Mouse (Mus musculus) MEL (cell line): ENCODE results near the gene Tmie.

Experiments
- CTCF ChIP-seq, 3 experiments: IDR thresholded peaks in 2 of 3; conservative IDR thresholded peaks in 1 of 3; 2 replicates each; pipeline ENCODE4 v1.5.1; 2011 to 2012; ENCODE audit warnings: low read length in 3 of 3, low read depth in 2 of 3, mild to moderate bottlenecking in 2 of 3, improper control_type of control experiment in 1 of 3, inconsistent platforms in 1 of 3, mixed read lengths in 1 of 3, moderate library complexity in 1 of 3; ENCODE audit not compliant: control insufficient read depth in 1 of 3, insufficient read depth in 1 of 3, poor library complexity in 1 of 3, severe bottlenecking in 1 of 3
- MAFK ChIP-seq: IDR thresholded peaks from 2 replicates; pipeline ENCODE4 v1.6.1; 2011; ENCODE audit warnings: low read depth, mild to moderate bottlenecking, low read length, improper control_type of control experiment, borderline replicate concordance
- MEF2A ChIP-seq: IDR thresholded peaks from 2 replicates; pipeline ENCODE4 v1.6.1; 2014; ENCODE audit warnings: low read depth, mild to moderate bottlenecking, inconsistent platforms, low read length, improper control_type of control experiment; ENCODE audit not compliant: poor library complexity, insufficient replicate concordance, severe bottlenecking; ENCODE audit errors: extremely low read depth
- POLR2A ChIP-seq, 2 experiments: IDR thresholded peaks; 2 replicates each; pipeline ENCODE4 v1.6.1; 2011 to 2012; ENCODE audit warnings: low read length in 2 of 2, mild to moderate bottlenecking in 2 of 2, control low read depth in 1 of 2, improper control_type of control experiment in 1 of 2, low read depth in 1 of 2, moderate library complexity in 1 of 2; ENCODE audit not compliant: control insufficient read depth in 1 of 2, insufficient read depth in 1 of 2, poor library complexity in 1 of 2
- ZMIZ1 ChIP-seq: IDR thresholded peaks from 2 replicates; pipeline ENCODE4 v1.6.1; 2012; ENCODE audit warnings: low read depth, mild to moderate bottlenecking, inconsistent platforms, low read length, improper control_type of control experiment, moderate library complexity

DNA sequence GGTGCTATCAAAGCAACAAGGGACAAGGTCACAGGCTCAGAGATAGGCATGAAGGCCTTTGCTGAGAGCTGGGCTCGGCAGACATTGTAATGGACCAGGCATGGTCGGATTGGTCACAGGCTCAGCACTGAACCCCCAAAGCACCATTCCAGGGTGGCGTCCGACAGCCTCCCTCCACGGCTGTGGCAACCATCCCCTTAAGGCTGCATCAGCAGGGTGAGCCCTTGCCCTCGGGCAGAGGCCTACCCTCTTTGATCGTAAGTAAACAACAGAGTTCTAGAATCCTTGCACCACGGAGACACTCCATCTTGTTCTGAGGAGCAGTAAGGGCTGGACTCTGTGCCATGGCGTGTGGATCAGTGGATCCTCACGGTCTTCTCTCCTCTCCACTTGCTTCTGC, 35.7 kb downstream of the Tmie start, which contains the start of gene Prss46:
- TF ChIP-seq CTCF (IDR thresholded peaks at IDR 0.05 in 2 of 3, conservative IDR thresholded peaks at IDR 0.05 in 1 of 3; ENCODE audit: control insufficient read depth in 1 of 3, insufficient read depth in 1 of 3, low read depth in 2 of 3, low read length in 3 of 3, poor library complexity in 1 of 3, severe bottlenecking in 1 of 3) (no peak), POLR2A (IDR thresholded peaks at IDR 0.05; ENCODE audit: control insufficient read depth in 1 of 2, insufficient read depth in 1 of 2, low read depth in 1 of 2, low read length in 2 of 2, poor library complexity in 1 of 2) (no peak), MEF2A (no peak), MAFK (no peak), ZMIZ1 (no peak)
